Mouse (Mus musculus) heart, adult 9 months (tissue): ENCODE data around the gene Sdr39u1.

ENCODE experiments used
- DNase-seq, 2 experiments: peaks; one replicate each; pipeline ENCODE4 v3.0.0; 2022; ENCODE audit warnings: low spot score in 2 of 2

Gene Sdr39u1

GRCm38 (mm10) chr14:55899701-55900413 lies at the start of gene Sdr39u1:
TSS of gene Sdr39u1 (minus strand) at chr14:55900293.
- DNase-seq = peak; percentile 83 to 88

- DNase-seq = no peak
Measured at GRCm38 (mm10) chr14:55946269-55946969, 46.3 kb upstream of the Sdr39u1 start.

GRCm38 (mm10) chr14:55944575-55944974 lies 44.5 kb upstream of the Sdr39u1 start, which contains the start of gene Cma1:
TSS of gene Cma1 (minus strand) at chr14:55944675.
- no peak for DNase-seq

- no peak for DNase-seq
Measured at GRCm38 (mm10) chr14:55943601-55944000, 43.5 kb upstream of the Sdr39u1 start.

- DNase-seq = no peak
Measured at GRCm38 (mm10) chr14:55940070-55940800, 40.1 kb upstream of the Sdr39u1 start.

GRCm38 (mm10) chr14:55933586-55933985 lies 33.5 kb upstream of the Sdr39u1 start:
- DNase-seq = peak; percentile 25 to 59

- DNase-seq = no peak
Measured at GRCm38 (mm10) chr14:55929263-55929997, 29.3 kb upstream of the Sdr39u1 start.

GRCm38 (mm10) chr14:55926847-55927246 lies 26.8 kb upstream of the Sdr39u1 start:
- DNase-seq = no peak

GRCm38 (mm10) chr14:55922475-55923232 lies 22.6 kb upstream of the Sdr39u1 start:
- DNase-seq = no peak

- DNase-seq = peak; percentile 52 to 79
Measured at GRCm38 (mm10) chr14:55918240-55919082, 18.4 kb upstream of the Sdr39u1 start.

- DNase-seq = no peak
Measured at GRCm38 (mm10) chr14:55913406-55913805, 13.3 kb upstream of the Sdr39u1 start.

GRCm38 (mm10) chr14:55905518-55905917 lies 5.4 kb upstream of the Sdr39u1 start:
- no peak for DNase-seq

GRCm38 (mm10) chr14:55900414-55900755 lies 292 bp upstream of the Sdr39u1 start:
- no peak for DNase-seq

GRCm38 (mm10) chr14:55898947-55899346 lies 1.1 kb downstream of the Sdr39u1 start:
- no peak for DNase-seq

GRCm38 (mm10) chr14:55897671-55898070 lies 2.4 kb downstream of the Sdr39u1 start:
- no peak for DNase-seq

GRCm38 (mm10) chr14:55886571-55887382 lies 13.3 kb downstream of the Sdr39u1 start:
- DNase-seq = no peak

GRCm38 (mm10) chr14:55885791-55886271 lies 14.3 kb downstream of the Sdr39u1 start:
- DNase-seq = peak; percentile 71 to 77

- peak in 1 of 2 experiments; percentile 37 for DNase-seq
Measured at GRCm38 (mm10) chr14:55885114-55885790, 14.8 kb downstream of the Sdr39u1 start.
